Mouse (Mus musculus) retina, postnatal 7 days (tissue): ENCODE measurements around the gene Aldh1a2.

Experiments used
- DNase-seq: peaks from one replicate; pipeline ENCODE4 v3.0.0-alpha.2; 2012; ENCODE audit warnings: low read depth, low spot score

Gene Aldh1a2

GRCm38 (mm10) chr9:71289810-71290209 is 74.2 kb downstream of the Aldh1a2 start:
- DNase-seq: no peak

- DNase-seq: no peak
Measured at GRCm38 (mm10) chr9:71290730-71291129, 75.1 kb downstream of the Aldh1a2 start.

GRCm38 (mm10) chr9:71295501-71295900 is 79.9 kb downstream of the Aldh1a2 start:
- no peak for DNase-seq

GRCm38 (mm10) chr9:71303594-71303993 is 88.0 kb downstream of the Aldh1a2 start:
- DNase-seq: no peak

- DNase-seq: no peak
Measured at GRCm38 (mm10) chr9:71307106-71307789, 91.7 kb downstream of the Aldh1a2 start.

- DNase-seq: no peak
Measured at GRCm38 (mm10) chr9:71315960-71316359, 100.4 kb downstream of the Aldh1a2 start.

GRCm38 (mm10) chr9:71317096-71317920 is 101.7 kb downstream of the Aldh1a2 start:
- no peak for DNase-seq

GRCm38 (mm10) chr9:71317921-71318241 is 102.3 kb downstream of the Aldh1a2 start:
- DNase-seq: no peak

GRCm38 (mm10) chr9:71319776-71320175 is 104.2 kb downstream of the Aldh1a2 start:
- no peak for DNase-seq

GRCm38 (mm10) chr9:71320246-71321155 is 104.9 kb downstream of the Aldh1a2 start:
- no peak for DNase-seq

- DNase-seq: no peak
Measured at GRCm38 (mm10) chr9:71321436-71321835, 105.8 kb downstream of the Aldh1a2 start.

GRCm38 (mm10) chr9:71321871-71322270 is 106.3 kb downstream of the Aldh1a2 start:
- no peak for DNase-seq

- no peak for DNase-seq
Measured at GRCm38 (mm10) chr9:71323303-71323952, 107.8 kb downstream of the Aldh1a2 start.

- no peak for DNase-seq
Measured at GRCm38 (mm10) chr9:71324060-71324459, 108.5 kb downstream of the Aldh1a2 start.

- DNase-seq: no peak
Measured at GRCm38 (mm10) chr9:71326261-71326660, 110.7 kb downstream of the Aldh1a2 start.

- DNase-seq: no peak
Measured at GRCm38 (mm10) chr9:71331661-71332060, 116.1 kb downstream of the Aldh1a2 start.

GRCm38 (mm10) chr9:71336674-71337073 is 121.1 kb downstream of the Aldh1a2 start:
- DNase-seq: no peak

GRCm38 (mm10) chr9:71337425-71337824 is 121.8 kb downstream of the Aldh1a2 start:
- no peak for DNase-seq

GRCm38 (mm10) chr9:71340116-71340515 is 124.5 kb downstream of the Aldh1a2 start:
- DNase-seq: no peak
